Mouse (Mus musculus) limb, embryonic 15.5 days (tissue): Measurements from ENCODE around the gene Gm11077. TPM values are rescaled to one million over a fixed set of nuclear protein-coding genes. Genes with fewer than 3 reads are reported as not detected.

ENCODE experiments used
- ATAC-seq: fragments of 200-750 bp; cut with Nextera tagmentation; 2 replicates; pipeline ENCODE4 v1.8.0; 2017; ENCODE audit warnings: low read depth, moderate TSS enrichment; ENCODE audit not compliant: insufficient number of reproducible peaks, low FRiP score, low TSS enrichment
- H3K27ac ChIP-seq: fragments of 300-500 bp; sonication (generic); 2 replicates; pipeline ENCODE4 v1.5.1; 2015; ENCODE audit warnings: moderate library complexity, mild to moderate bottlenecking, inconsistent platforms
- H3K27me3 ChIP-seq: fragments of 300-500 bp; sonication (generic); 2 replicates; pipeline ENCODE4 v1.6.1; 2015; ENCODE audit warnings: inconsistent platforms
- H3K36me3 ChIP-seq: fragments of 300-500 bp; sonication (generic); 2 replicates; pipeline ENCODE4 v1.6.1; 2015; ENCODE audit warnings: inconsistent platforms
- H3K4me1 ChIP-seq: fragments of 300-500 bp; sonication (generic); 2 replicates; pipeline ENCODE4 v1.6.1; 2015; ENCODE audit warnings: inconsistent platforms
- H3K4me2 ChIP-seq: fragments of 300-500 bp; sonication (generic); 2 replicates; pipeline ENCODE4 v1.6.1; 2015; ENCODE audit warnings: mild to moderate bottlenecking, inconsistent platforms
- H3K4me3 ChIP-seq: fragments of 300-500 bp; sonication (generic); 2 replicates; pipeline ENCODE4 v1.5.1; 2015; ENCODE audit warnings: mild to moderate bottlenecking, inconsistent platforms
- H3K9ac ChIP-seq: fragments of 300-500 bp; sonication (generic); 2 replicates; pipeline ENCODE4 v1.6.1; 2015; ENCODE audit warnings: inconsistent platforms
- H3K9me3 ChIP-seq: fragments of 300-500 bp; sonication (generic); 2 replicates; pipeline ENCODE4 v1.6.1; 2016; ENCODE audit warnings: inconsistent platforms
- WGBS: fragments of 180-500 bp; shearing (Covaris S2); methylation state at CpG from one replicate; pipeline ENCODE4 v1.1.7; 2015; 5-methylcytosine and 5-hydroxymethylcytosine counted together
- polyA plus RNA-seq: library from polyadenylated mRNA; unstranded; fragments of >200 nt; fragmentation: Nextera tagmentation; extraction: Ambion mirVana; gene quantifications from 2 replicates; pipeline ENCODE4 v1.2.1, GENCODE M21; 2015

Gm11077 gene
- polyA plus RNA-seq: not detected in 2 replicates

- no peak within 1 kb of the TSS for H3K9ac ChIP-seq
Measured at GRCm38 (mm10) chr6:140729272-140729671, at the start of gene Gm11077. Gene Gm11077 (plus strand): TSS chr6:140729284.

GRCm38 (mm10) chr6:140680713-140681112 lies 48.4 kb upstream of the Gm11077 start:
- no peak overlapping the region for H3K9ac ChIP-seq
- H3K27ac ChIP-seq: no peak overlapping the region
- no peaks in the 10 kb centered on the region for H3K9me3 ChIP-seq
- H3K4me2 ChIP-seq: no peak overlapping the region
- WGBS: 64% methylated on average over 7 of the region's 7 CpGs
- H3K4me3 ChIP-seq: no peak overlapping the region
- H3K36me3 ChIP-seq: no peaks in the 10 kb centered on the region
- H3K27me3 ChIP-seq: no peaks in the 10 kb centered on the region
- H3K4me1 ChIP-seq: peaks cover 52% of the 10 kb centered on the region
- ATAC-seq: no peak

More at GRCm38 (mm10) chr6:140729272-140729671, at the start of gene Gm11077:
- 0 out of 2 replicates have a peak, but pooled peaks cover 2% of the 10 kb centered on the region for H3K4me1 ChIP-seq
- no peaks in the 10 kb centered on the region for H3K36me3 ChIP-seq
- 85% methylated on average over 5 of the region's 5 CpGs for WGBS
- no peak for ATAC-seq
- H3K4me3 ChIP-seq: no peak within 1 kb of the TSS
- peaks cover 5% of the 10 kb centered on the region; the same call in 1 of the 2 replicates for H3K9me3 ChIP-seq
- no peak within 1 kb of the TSS for H3K27ac ChIP-seq
- H3K4me2 ChIP-seq: no peak within 1 kb of the TSS
- H3K27me3 ChIP-seq: no peaks in the 10 kb centered on the region; the same call in 1 of the 2 replicates

GRCm38 (mm10) chr6:140682829-140683228 lies 46.3 kb upstream of the Gm11077 start:
- H3K4me3 ChIP-seq: no peak overlapping the region
- H3K36me3 ChIP-seq: no peaks in the 10 kb centered on the region
- no peak overlapping the region for H3K9ac ChIP-seq
- H3K4me1 ChIP-seq: peaks cover 42% of the 10 kb centered on the region
- H3K4me2 ChIP-seq: no peak overlapping the region
- WGBS: 27% methylated on average over 13 of the region's 13 CpGs
- H3K27ac ChIP-seq: peak overlapping the region; percentile 33
- ATAC-seq: peak; percentile 35; the same call in 1 of the 2 replicates
- no peaks in the 10 kb centered on the region for H3K9me3 ChIP-seq
- H3K27me3 ChIP-seq: no peaks in the 10 kb centered on the region

GRCm38 (mm10) chr6:140684403-140684802 lies 44.7 kb upstream of the Gm11077 start:
- Histone ChIP-seq H3K27me3 (no peaks in the 10 kb centered on the region), H3K9me3 (no peaks in the 10 kb centered on the region), H3K4me1 (peaks cover 35% of the 10 kb centered on the region), H3K27ac (peak overlapping the region; percentile 54; the same call in 1 of the 2 replicates), H3K9ac (no peak overlapping the region), H3K4me3 (no peak overlapping the region), H3K4me2 (no peak overlapping the region), H3K36me3 (no peaks in the 10 kb centered on the region)
- 90% methylated on average over 11 of the region's 11 CpGs for WGBS
- no peak for ATAC-seq

- H3K4me3 ChIP-seq: no peak overlapping the region
- H3K4me1 ChIP-seq: peaks cover 33% of the 10 kb centered on the region
- no peak overlapping the region for H3K4me2 ChIP-seq
- no peaks in the 10 kb centered on the region for H3K9me3 ChIP-seq
- no peaks in the 10 kb centered on the region for H3K27me3 ChIP-seq
- H3K27ac ChIP-seq: peak overlapping the region; percentile 79
- no peak overlapping the region for H3K9ac ChIP-seq
- ATAC-seq: peak; percentile 85
- no peaks in the 10 kb centered on the region for H3K36me3 ChIP-seq
- 48% methylated on average over 16 of the region's 16 CpGs for WGBS
Measured at GRCm38 (mm10) chr6:140689617-140690404, 39.3 kb upstream of the Gm11077 start.

- Histone ChIP-seq H3K4me2 (no peak overlapping the region), H3K36me3 (no peaks in the 10 kb centered on the region), H3K27ac (peak overlapping the region; percentile 11; the same call in 1 of the 2 replicates), H3K9ac (no peak overlapping the region), H3K27me3 (no peaks in the 10 kb centered on the region), H3K4me1 (peaks cover 49% of the 10 kb centered on the region), H3K4me3 (no peak overlapping the region), H3K9me3 (no peaks in the 10 kb centered on the region)
- WGBS: 71% methylated on average over 6 of the region's 6 CpGs
- no peak for ATAC-seq
Measured at GRCm38 (mm10) chr6:140692160-140692559, 36.9 kb upstream of the Gm11077 start.

GRCm38 (mm10) chr6:140696192-140696879 lies 32.7 kb upstream of the Gm11077 start:
- Histone ChIP-seq H3K27ac (peak overlapping the region; percentile 84), H3K36me3 (0 out of 2 replicates have a peak, but pooled peaks cover 3% of the 10 kb centered on the region), H3K4me1 (peaks cover 32% of the 10 kb centered on the region), H3K27me3 (no peaks in the 10 kb centered on the region), H3K9ac (no peak overlapping the region), H3K9me3 (peaks cover 3% of the 10 kb centered on the region; the same call in 1 of the 2 replicates), H3K4me3 (no peak overlapping the region), H3K4me2 (no peak overlapping the region)
- 28% methylated on average over 12 of the region's 12 CpGs for whole genome bisulfite sequencing
- peak; percentile 84; the same call in 1 of the 2 replicates for ATAC-seq

GRCm38 (mm10) chr6:140697994-140698393 lies 31.1 kb upstream of the Gm11077 start:
- Histone ChIP-seq H3K27me3 (no peaks in the 10 kb centered on the region), H3K9me3 (peaks cover 3% of the 10 kb centered on the region; the same call in 1 of the 2 replicates), H3K27ac (0 out of 2 replicates have a peak overlapping the region, but pooled peaks have one; percentile 84), H3K9ac (no peak overlapping the region), H3K4me3 (no peak overlapping the region), H3K4me1 (peaks cover 24% of the 10 kb centered on the region), H3K36me3 (0 out of 2 replicates have a peak, but pooled peaks cover 3% of the 10 kb centered on the region), H3K4me2 (no peak overlapping the region)
- 69% methylated on average over 11 of the region's 11 CpGs for WGBS
- no peak for ATAC-seq

GRCm38 (mm10) chr6:140698596-140698995 lies 30.5 kb upstream of the Gm11077 start:
- 61% methylated on average over 1 of the region's 1 CpGs for WGBS
- ATAC-seq: no peak
- Histone ChIP-seq H3K4me2 (no peak overlapping the region), H3K9me3 (peaks cover 3% of the 10 kb centered on the region; the same call in 1 of the 2 replicates), H3K27ac (no peak overlapping the region), H3K27me3 (no peaks in the 10 kb centered on the region), H3K9ac (no peak overlapping the region), H3K36me3 (0 out of 2 replicates have a peak, but pooled peaks cover 3% of the 10 kb centered on the region), H3K4me3 (no peak overlapping the region), H3K4me1 (peaks cover 24% of the 10 kb centered on the region)

GRCm38 (mm10) chr6:140701259-140701658 lies 27.8 kb upstream of the Gm11077 start:
- Histone ChIP-seq H3K36me3 (0 out of 2 replicates have a peak, but pooled peaks cover 3% of the 10 kb centered on the region), H3K4me1 (peaks cover 25% of the 10 kb centered on the region), H3K9me3 (peaks cover 3% of the 10 kb centered on the region; the same call in 1 of the 2 replicates), H3K27me3 (no peaks in the 10 kb centered on the region), H3K4me2 (no peak overlapping the region), H3K4me3 (no peak overlapping the region), H3K27ac (0 out of 2 replicates have a peak overlapping the region, but pooled peaks have one; percentile 0), H3K9ac (no peak overlapping the region)
- no peak for ATAC-seq
- WGBS: 43% methylated on average over 6 of the region's 6 CpGs

GRCm38 (mm10) chr6:140705132-140705531 lies 24.0 kb upstream of the Gm11077 start:
- H3K27ac ChIP-seq: peak overlapping the region; percentile 76
- H3K4me2 ChIP-seq: no peak overlapping the region
- H3K36me3 ChIP-seq: no peaks in the 10 kb centered on the region
- H3K27me3 ChIP-seq: no peaks in the 10 kb centered on the region
- WGBS: 33% methylated on average over 10 of the region's 10 CpGs
- ATAC-seq: peak; percentile 48; the same call in 1 of the 2 replicates
- no peaks in the 10 kb centered on the region for H3K9me3 ChIP-seq
- H3K4me3 ChIP-seq: no peak overlapping the region
- H3K9ac ChIP-seq: no peak overlapping the region
- peaks cover 35% of the 10 kb centered on the region for H3K4me1 ChIP-seq
